Mouse (Mus musculus): ENCODE data around the gene Usp39. TPM values are rescaled to one million over a fixed set of nuclear protein-coding genes. Genes with fewer than 3 reads are reported as not detected.
A peak's percentile ranks its signal among the peaks of the same experiment; 100 is the strongest.

Usp39 gene
- total and polyA plus RNA-seq, 2 experiments from 2014 or later, result 39.0 to 52.6 TPM

DNA sequence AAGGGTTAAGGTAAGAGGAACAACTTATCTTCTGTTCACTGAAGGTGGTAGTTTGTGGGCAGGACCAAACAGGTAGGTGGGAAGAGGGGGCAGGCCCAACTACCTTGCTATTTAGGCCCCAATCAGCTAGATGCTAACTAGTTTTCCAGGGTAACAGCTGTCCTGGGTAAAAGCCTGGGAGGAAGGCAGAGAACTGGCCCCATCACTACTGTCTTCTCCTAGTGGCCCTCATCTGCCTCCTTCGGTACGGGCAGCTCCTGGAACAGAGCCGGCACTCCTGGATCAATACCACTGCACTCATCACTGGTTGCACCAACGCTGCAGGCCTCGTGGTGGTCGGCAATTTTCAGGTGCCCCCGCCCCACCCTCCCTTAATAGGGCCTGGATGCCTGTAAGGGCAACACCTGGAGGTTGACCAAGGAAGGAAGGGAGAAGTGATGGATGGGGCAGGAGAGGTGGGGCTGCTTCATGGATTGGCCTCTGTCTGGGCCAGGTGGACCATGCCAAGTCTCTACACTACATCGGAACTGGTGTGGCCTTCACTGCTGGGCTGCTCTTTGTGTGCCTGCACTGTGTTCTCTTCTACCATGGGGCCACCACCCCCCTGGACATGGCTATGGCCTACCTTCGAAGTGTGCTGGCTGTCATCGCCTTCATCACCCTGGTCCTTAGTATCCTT is 13.2 kb upstream of the Usp39 start:
- DNase-seq (no peak), ATAC-seq (no peak)
- no peak overlapping the region for H3K27ac ChIP-seq (ENCODE audit: low read depth, low read length)
- H3K4me1 ChIP-seq (ENCODE audit: insufficient read depth), result peaks cover 13% of the 10 kb centered on the region; the same call in 1 of the 2 replicates
- peaks cover 28% of the 10 kb centered on the region for H3K36me3 ChIP-seq (ENCODE audit: insufficient read depth)
- no peaks in the 10 kb centered on the region for H3K27me3 ChIP-seq (ENCODE audit: insufficient read depth, low read length)
- H3K4me3 ChIP-seq (ENCODE audit: low read depth, low read length), result no peak overlapping the region
- H3K4me2 ChIP-seq (ENCODE audit: low read depth), result no peak overlapping the region
- no peaks in the 10 kb centered on the region for H3K9me3 ChIP-seq (ENCODE audit: low read length)
- TF ChIP-seq CTCF (IDR thresholded peaks at IDR 0.05; ENCODE audit: low read depth), result no peak
- 93% methylated on average over 10 of the region's 10 CpGs for WGBS
- no peak overlapping the region for H3K9ac ChIP-seq

DNA sequence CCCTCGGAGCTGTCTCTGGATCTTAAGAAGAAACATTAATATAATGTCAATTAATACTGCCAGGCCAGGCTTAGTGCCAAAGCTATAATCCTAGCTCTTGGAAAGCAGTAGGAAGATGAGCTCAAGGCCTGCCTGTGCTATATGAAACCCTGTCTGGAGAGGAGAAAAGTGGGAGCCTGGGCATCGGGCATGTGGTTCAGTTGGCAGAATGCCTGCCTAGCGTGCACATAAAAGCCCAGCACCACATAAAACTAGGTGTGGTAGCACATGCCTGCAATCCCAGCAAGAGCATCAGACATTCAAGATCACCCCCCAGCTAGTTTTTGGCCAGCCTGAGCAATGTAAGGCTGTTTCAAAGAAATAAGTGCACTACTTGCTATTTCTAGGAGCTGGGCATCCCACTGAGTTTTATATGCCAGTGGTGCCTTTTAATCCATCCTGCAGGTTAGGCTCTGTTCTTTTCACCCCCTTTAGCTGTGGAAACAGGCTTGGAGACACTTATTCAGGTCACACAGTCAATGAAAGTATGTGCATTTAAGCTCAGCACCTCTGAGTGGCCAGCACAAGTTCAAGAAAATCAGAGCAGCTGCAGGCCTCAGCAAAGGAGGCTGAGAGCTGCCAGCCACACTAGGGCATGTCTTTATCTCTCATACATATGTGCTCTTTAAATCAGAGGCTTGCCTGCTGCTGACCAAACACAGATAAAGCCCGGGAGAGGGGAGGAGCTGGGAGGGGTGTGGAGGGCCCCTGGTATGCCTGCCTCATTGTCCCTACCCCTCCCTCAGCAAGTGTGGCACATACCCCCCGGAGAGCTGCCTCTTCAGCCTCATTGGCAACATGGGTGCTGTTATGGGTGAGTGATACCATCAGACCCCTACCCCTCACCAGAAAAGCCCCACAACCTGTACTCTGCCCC is 12.4 kb upstream of the Usp39 start:
- Histone ChIP-seq H3K9ac (no peak overlapping the region), H3K4me1 (ENCODE audit: insufficient read depth) (peaks cover 13% of the 10 kb centered on the region; the same call in 1 of the 2 replicates), H3K27ac (ENCODE audit: low read depth, low read length) (no peak overlapping the region), H3K9me3 (ENCODE audit: low read length) (no peaks in the 10 kb centered on the region), H3K4me3 (ENCODE audit: low read depth, low read length) (no peak overlapping the region), H3K4me2 (ENCODE audit: low read depth) (no peak overlapping the region), H3K27me3 (ENCODE audit: insufficient read depth, low read length) (no peaks in the 10 kb centered on the region), H3K36me3 (ENCODE audit: insufficient read depth) (peaks cover 28% of the 10 kb centered on the region)
- DNase-seq, result peak; percentile 26
- 68% methylated on average over 5 of the region's 5 CpGs for WGBS
- no peak for TF ChIP-seq CTCF (IDR thresholded peaks at IDR 0.05; ENCODE audit: low read depth)
- no peak for ATAC-seq

DNA sequence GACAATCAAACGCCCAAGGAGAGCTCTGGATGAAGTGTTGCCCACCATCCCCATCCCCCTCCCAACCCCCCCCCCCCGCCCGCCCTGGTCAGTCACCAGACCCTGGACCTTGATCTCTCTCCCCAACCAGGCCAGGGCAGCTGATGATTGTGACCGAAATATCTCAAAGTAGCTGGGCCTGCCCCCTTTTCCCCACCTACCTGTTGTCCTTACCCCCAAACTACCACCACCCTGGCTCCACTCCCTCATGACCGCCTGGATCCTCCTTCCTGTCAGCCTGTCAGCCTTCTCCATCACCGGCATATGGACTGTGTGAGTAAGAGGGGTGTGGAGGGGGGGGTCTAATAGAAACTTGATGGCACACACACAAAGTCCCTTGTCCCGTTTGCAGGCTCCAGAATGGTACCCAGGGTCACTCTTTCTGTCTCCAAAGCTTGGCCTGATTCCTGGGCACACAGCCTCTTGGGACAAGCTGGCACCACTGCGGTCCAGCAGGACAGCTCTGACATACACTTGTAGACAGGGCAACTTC is 11.1 kb upstream of the Usp39 start:
- Histone ChIP-seq H3K27me3 (ENCODE audit: insufficient read depth, low read length) (no peaks in the 10 kb centered on the region), H3K4me1 (ENCODE audit: insufficient read depth) (0 out of 2 replicates have a peak, but pooled peaks cover 6% of the 10 kb centered on the region), H3K36me3 (ENCODE audit: insufficient read depth) (peaks cover 28% of the 10 kb centered on the region), H3K4me2 (ENCODE audit: low read depth) (peak overlapping the region; percentile 93), H3K27ac (ENCODE audit: low read depth, low read length) (peak overlapping the region; percentile 71), H3K9ac (peak overlapping the region; percentile 88), H3K4me3 (ENCODE audit: low read depth, low read length) (peak overlapping the region; percentile 69), H3K9me3 (ENCODE audit: low read length) (no peaks in the 10 kb centered on the region)
- 37% methylated on average over 7 of the region's 8 CpGs for WGBS
- DNase-seq (no peak), ATAC-seq (no peak)
- no peak for TF ChIP-seq CTCF (IDR thresholded peaks at IDR 0.05; ENCODE audit: low read depth)

DNA sequence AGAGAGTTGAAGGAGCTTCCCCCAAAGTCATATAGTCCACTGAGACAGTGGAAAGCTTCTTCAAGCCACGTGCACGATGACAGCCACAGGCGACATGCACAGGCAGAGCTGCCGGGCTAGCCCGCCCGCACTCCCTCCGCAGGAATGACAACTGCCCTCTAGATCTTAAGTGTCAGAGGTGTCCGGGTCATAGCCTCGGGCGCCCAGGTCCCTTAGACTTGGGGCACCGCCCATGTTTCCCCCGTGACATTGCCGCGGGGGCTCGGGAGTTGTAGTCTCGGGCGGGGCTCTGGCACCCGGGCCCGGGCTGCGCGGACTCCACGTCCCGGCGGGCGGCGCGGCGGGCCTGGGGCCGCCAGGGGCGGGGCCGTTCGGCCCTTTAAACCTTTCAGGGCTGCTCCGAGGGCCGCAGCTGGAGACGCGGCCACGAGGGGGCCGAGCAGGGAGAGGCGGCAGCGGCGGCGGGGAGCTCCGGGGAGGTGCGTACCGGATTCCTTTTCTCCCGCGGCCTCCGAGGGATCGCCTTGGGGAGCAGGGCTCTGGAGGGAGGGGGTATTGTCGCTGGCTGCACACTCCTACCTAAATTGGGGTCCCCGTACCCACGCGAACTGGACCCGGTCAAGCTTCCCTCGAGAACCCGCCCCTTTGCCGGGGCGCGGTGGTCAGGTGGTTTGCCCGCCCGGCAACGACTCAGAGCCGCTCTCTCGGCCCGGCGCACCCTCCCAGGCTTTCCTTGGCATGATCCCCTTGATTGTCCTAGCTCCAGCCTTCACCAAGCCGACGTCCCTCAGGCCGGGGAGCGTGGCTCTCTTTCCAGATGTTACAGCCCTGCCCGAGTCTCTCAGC is 10.3 kb upstream of the Usp39 start, which contains the start of gene Tmem150a:
TSS of gene Tmem150a (plus strand) at position 382 of the 846 bp plus-strand sequence.
- H3K4me3 ChIP-seq (ENCODE audit: low read depth, low read length), result peak within 1 kb of the TSS; percentile 69
- H3K9ac ChIP-seq, result peak within 1 kb of the TSS; percentile 88
- peaks cover 31% of the 10 kb centered on the region for H3K36me3 ChIP-seq (ENCODE audit: insufficient read depth)
- H3K27me3 ChIP-seq (ENCODE audit: insufficient read depth, low read length), result no peaks in the 10 kb centered on the region
- peak within 1 kb of the TSS; percentile 93 for H3K4me2 ChIP-seq (ENCODE audit: low read depth)
- peak within 1 kb of the TSS; percentile 71 for H3K27ac ChIP-seq (ENCODE audit: low read depth, low read length)
- peak; percentile 46 for TF ChIP-seq CTCF (IDR thresholded peaks at IDR 0.05; ENCODE audit: low read depth)
- DNase-seq (peak; percentile 82), ATAC-seq (peak; percentile 93)
- H3K4me1 ChIP-seq (ENCODE audit: insufficient read depth), result 0 out of 2 replicates have a peak, but pooled peaks cover 6% of the 10 kb centered on the region
- H3K9me3 ChIP-seq (ENCODE audit: low read length), result no peaks in the 10 kb centered on the region
- WGBS, result 6% methylated on average over 70 of the region's 71 CpGs

DNA sequence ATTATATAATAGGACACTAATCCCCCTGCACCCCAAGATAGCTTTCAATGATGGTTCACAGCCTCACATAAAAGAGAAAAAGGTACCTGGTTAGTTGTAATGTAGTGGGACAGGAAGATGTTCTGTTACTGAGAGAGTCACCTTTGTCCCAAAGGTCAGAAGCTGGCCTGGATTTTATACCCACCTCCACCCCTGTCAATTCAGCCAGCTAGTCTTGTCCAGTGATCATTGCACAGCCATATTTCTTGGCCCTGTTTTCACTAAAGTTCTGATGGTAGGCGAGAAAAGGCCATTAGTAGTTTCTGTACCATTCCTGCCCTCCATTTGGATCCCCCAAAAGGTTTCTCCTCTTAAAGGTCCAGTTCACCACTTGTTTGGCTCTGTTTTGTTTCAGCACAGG is 9.0 kb upstream of the Usp39 start:
- H3K4me1 ChIP-seq (ENCODE audit: insufficient read depth), result 0 out of 2 replicates have a peak, but pooled peaks cover 6% of the 10 kb centered on the region
- H3K4me2 ChIP-seq (ENCODE audit: low read depth), result no peak overlapping the region
- DNase-seq, result no peak
- H3K9me3 ChIP-seq (ENCODE audit: low read length), result no peaks in the 10 kb centered on the region
- no peaks in the 10 kb centered on the region for H3K27me3 ChIP-seq (ENCODE audit: insufficient read depth, low read length)
- WGBS, result 82% methylated on average over 1 of the region's 1 CpGs
- ATAC-seq, result no peak
- peaks cover 29% of the 10 kb centered on the region for H3K36me3 ChIP-seq (ENCODE audit: insufficient read depth)
- no peak overlapping the region for H3K4me3 ChIP-seq (ENCODE audit: low read depth, low read length)
- no peak for TF ChIP-seq CTCF (IDR thresholded peaks at IDR 0.05; ENCODE audit: low read depth)
- no peak overlapping the region for H3K9ac ChIP-seq
- no peak overlapping the region for H3K27ac ChIP-seq (ENCODE audit: low read depth, low read length)

Data from forebrain, postnatal 0 days (tissue).